Mouse (Mus musculus): ENCODE results near the gene Gpr161. TPM values are rescaled to one million over a fixed set of nuclear protein-coding genes. Genes with fewer than 3 reads are reported as not detected.
"Not testable (repeated sequence)": the region's sequence is repeated elsewhere in the genome, so short reads cannot be mapped to it uniquely, and the experiment has no call there.

The Gpr161 gene
- polyA plus RNA-seq, 1 experiment, result 11.3 TPM

GRCm38 (mm10) chr1:165327831-165328230 lies 32.2 kb downstream of the Gpr161 start:
- H3K27ac ChIP-seq (ENCODE audit: insufficient read depth, low read length), result no peak overlapping the region
- TF ChIP-seq POLR2A (IDR thresholded peaks at IDR 0.05; ENCODE audit: low read depth, low read length) (no peak), CTCF (IDR thresholded peaks at IDR 0.05; ENCODE audit: borderline replicate concordance, insufficient read depth, low read length) (no peak)
- H3K4me3 ChIP-seq (ENCODE audit: insufficient read depth, low read length), result no peak overlapping the region
- no peaks in the 10 kb centered on the region for H3K4me1 ChIP-seq (ENCODE audit: control insufficient read depth, insufficient read depth, low read length)

DNA sequence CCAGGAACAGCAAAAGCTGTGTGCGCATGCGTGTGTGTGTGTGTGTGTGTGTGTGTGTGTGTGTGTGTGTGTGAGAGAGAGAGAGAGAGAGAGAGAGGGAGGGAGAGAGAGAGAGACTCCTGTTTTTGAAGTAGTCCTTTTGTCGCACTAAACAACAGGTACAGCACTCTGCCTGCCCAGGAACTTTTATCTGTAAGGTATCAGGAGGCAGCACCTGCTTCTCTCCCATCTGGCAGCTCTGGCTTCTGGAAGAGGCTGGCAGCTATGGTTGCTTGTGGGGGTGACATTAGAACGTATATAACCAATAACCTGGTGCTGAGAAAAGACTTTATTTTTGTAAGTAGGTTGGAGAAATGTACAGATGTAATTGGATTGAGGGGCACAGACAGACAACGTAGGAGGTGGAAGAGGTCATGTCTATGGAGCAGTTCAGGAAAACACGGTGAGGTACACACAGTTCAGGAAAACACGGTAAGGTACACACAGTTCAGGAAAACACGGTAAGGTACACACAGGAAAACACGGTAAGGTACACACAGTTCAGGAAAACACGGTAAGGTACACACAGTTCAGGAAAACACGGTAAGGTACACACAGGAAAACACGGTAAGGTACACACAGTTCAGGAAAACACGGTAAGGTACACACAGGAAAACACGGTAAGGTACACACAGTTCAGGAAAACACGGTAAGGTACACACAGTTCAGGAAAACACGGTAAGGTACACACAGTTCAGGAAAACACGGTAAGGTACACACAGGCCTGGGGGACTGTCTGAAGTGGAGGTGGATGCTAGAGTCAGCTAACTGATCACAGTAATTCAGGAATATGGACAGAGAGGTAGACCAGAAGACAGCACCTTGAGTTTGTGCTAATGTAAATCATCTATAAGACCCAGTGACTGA lies 33.0 kb downstream of the Gpr161 start:
- H3K27ac ChIP-seq (ENCODE audit: insufficient read depth, low read length); H3K4me1 ChIP-seq (ENCODE audit: control insufficient read depth, insufficient read depth, low read length); H3K4me3 ChIP-seq (ENCODE audit: insufficient read depth, low read length): not testable (repeated sequence)

- TF ChIP-seq CTCF (IDR thresholded peaks at IDR 0.05; ENCODE audit: borderline replicate concordance, insufficient read depth, low read length) (no peak), POLR2A (IDR thresholded peaks at IDR 0.05; ENCODE audit: low read depth, low read length) (no peak)
- H3K4me3 ChIP-seq (ENCODE audit: insufficient read depth, low read length), result no peak overlapping the region
- H3K4me1 ChIP-seq (ENCODE audit: control insufficient read depth, insufficient read depth, low read length), result no peaks in the 10 kb centered on the region
- no peak overlapping the region for H3K27ac ChIP-seq (ENCODE audit: insufficient read depth, low read length)
These were observed 35.3 kb downstream of the Gpr161 start for GRCm38 (mm10) chr1:165330859-165331258.

DNA sequence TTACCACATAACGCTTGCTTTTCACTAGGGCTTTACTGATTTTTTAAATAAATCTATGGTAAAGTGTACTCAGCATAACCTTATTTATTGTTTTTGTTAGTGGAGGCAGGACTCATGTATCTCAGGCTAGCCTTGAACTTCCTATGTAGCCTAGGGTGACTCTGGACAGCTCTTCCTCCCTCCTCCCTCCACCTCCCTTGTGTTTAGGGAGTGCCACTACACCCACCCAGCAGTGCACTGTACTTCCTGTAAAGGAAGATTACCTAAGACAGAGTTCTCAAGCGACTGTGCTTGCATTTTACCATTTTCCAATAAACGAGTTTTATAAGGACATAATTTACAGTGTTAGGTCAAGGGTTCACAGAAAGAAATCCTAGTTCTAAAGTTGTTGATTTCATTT lies 37.2 kb downstream of the Gpr161 start:
- Histone ChIP-seq H3K27ac (ENCODE audit: insufficient read depth, low read length) (no peak overlapping the region), H3K4me1 (ENCODE audit: control insufficient read depth, insufficient read depth, low read length) (no peaks in the 10 kb centered on the region), H3K4me3 (ENCODE audit: insufficient read depth, low read length) (no peak overlapping the region)
- TF ChIP-seq POLR2A (IDR thresholded peaks at IDR 0.05; ENCODE audit: low read depth, low read length), result no peak
- TF ChIP-seq CTCF (IDR thresholded peaks at IDR 0.05; ENCODE audit: borderline replicate concordance, insufficient read depth, low read length), result no peak

DNA sequence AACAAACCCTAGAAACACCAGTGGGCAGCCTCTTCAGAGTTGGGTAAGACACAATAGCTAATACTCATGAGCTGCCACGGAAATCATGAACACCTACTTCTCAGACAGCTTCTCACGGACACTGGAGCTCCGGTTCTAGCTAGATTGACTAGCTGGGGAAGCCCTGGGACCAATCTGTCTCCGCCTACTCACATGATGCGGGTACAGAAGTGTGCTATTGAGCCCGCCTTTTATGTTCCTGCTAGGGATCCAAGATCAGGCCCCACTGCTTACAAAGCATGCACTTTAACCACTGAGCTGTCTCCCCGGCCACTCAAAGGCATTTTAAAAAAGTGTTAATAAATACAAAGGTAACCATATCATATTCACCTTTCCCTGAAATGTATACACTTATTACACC lies 46.5 kb downstream of the Gpr161 start:
- peaks cover 2% of the 10 kb centered on the region; the same call in 1 of the 2 replicates for H3K4me1 ChIP-seq (ENCODE audit: control insufficient read depth, insufficient read depth, low read length)
- no peak for TF ChIP-seq CTCF (IDR thresholded peaks at IDR 0.05; ENCODE audit: borderline replicate concordance, insufficient read depth, low read length)
- no peak for TF ChIP-seq POLR2A (IDR thresholded peaks at IDR 0.05; ENCODE audit: low read depth, low read length)
- H3K27ac ChIP-seq (ENCODE audit: insufficient read depth, low read length), result no peak overlapping the region
- H3K4me3 ChIP-seq (ENCODE audit: insufficient read depth, low read length), result no peak overlapping the region

DNA sequence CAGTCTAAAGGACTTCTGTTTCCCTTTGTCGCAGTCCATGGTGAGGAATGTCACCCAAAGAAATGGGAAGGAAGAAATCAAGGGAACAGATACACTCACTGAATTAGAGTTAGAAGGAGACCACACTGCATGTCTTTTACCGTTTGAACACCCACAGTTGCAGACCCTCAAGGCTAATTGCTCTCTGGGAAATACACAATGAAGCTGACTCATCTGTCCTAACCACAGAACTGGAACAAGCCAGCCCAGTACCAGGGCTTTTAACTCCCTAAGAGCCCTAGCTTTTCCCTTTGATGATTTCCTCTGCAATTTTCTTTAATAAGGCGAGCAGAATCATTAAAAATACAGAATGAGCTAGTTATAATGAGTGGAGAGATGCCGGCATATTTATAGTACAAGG lies 48.9 kb downstream of the Gpr161 start:
- H3K4me3 ChIP-seq (ENCODE audit: insufficient read depth, low read length), result no peak overlapping the region
- TF ChIP-seq CTCF (IDR thresholded peaks at IDR 0.05; ENCODE audit: borderline replicate concordance, insufficient read depth, low read length) (no peak), POLR2A (IDR thresholded peaks at IDR 0.05; ENCODE audit: low read depth, low read length) (no peak)
- no peak overlapping the region for H3K27ac ChIP-seq (ENCODE audit: insufficient read depth, low read length)
- H3K4me1 ChIP-seq (ENCODE audit: control insufficient read depth, insufficient read depth, low read length), result peaks cover 2% of the 10 kb centered on the region; the same call in 1 of the 2 replicates

DNA sequence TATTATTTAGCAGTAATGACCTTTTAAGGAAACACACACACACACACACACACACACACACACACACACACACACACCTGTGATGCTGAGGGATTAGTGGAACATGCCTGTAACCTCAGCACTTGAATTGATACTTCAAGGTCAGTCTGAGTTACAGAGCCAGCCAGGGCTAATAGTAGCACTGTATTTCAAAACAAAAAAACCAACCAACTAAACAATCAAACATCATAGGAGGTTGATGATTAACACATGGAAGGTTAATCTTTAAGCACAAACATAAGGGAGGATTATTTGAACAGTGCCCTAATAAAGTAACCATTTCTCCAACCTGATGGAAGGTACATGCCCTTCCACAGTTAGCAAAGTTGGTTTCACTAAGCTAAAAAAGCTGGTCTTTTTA lies 53.0 kb downstream of the Gpr161 start:
- H3K27ac ChIP-seq (ENCODE audit: insufficient read depth, low read length), result no peak overlapping the region
- H3K4me3 ChIP-seq (ENCODE audit: insufficient read depth, low read length), result no peak overlapping the region
- no peak for TF ChIP-seq CTCF (IDR thresholded peaks at IDR 0.05; ENCODE audit: borderline replicate concordance, insufficient read depth, low read length)
- TF ChIP-seq POLR2A (IDR thresholded peaks at IDR 0.05; ENCODE audit: low read depth, low read length), result no peak
- peaks cover 2% of the 10 kb centered on the region; the same call in 1 of the 2 replicates for H3K4me1 ChIP-seq (ENCODE audit: control insufficient read depth, insufficient read depth, low read length)

GRCm38 (mm10) chr1:165356347-165356746 lies 60.8 kb downstream of the Gpr161 start:
- Histone ChIP-seq H3K4me1 (ENCODE audit: control insufficient read depth, insufficient read depth, low read length) (no peaks in the 10 kb centered on the region), H3K4me3 (ENCODE audit: insufficient read depth, low read length) (no peak overlapping the region), H3K27ac (ENCODE audit: insufficient read depth, low read length) (no peak overlapping the region)
- TF ChIP-seq CTCF (IDR thresholded peaks at IDR 0.05; ENCODE audit: borderline replicate concordance, insufficient read depth, low read length) (no peak), POLR2A (IDR thresholded peaks at IDR 0.05; ENCODE audit: low read depth, low read length) (no peak)

DNA sequence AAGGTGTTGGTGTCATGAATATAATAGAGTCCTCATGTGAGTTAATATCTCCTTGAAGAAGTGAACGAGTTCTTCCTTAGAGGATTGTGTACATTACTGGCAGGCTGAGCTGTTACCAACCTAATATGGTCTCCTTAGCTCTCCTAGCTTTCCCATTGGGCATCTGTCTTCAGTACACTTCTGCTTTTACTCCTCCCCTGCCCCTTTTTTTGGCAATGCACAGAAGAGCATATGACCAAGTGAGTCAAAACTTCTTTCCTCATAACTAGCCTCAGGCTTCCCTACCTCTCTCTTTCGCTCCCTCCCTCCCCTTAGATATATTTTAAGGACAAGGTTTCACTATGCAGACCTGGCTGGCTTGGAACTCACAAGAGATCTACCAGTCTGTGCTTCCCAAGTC lies 67.7 kb downstream of the Gpr161 start:
- Histone ChIP-seq H3K27ac (ENCODE audit: insufficient read depth, low read length) (no peak overlapping the region), H3K4me3 (ENCODE audit: insufficient read depth, low read length) (no peak overlapping the region), H3K4me1 (ENCODE audit: control insufficient read depth, insufficient read depth, low read length) (no peaks in the 10 kb centered on the region)
- TF ChIP-seq CTCF (IDR thresholded peaks at IDR 0.05; ENCODE audit: borderline replicate concordance, insufficient read depth, low read length), result no peak
- no peak for TF ChIP-seq POLR2A (IDR thresholded peaks at IDR 0.05; ENCODE audit: low read depth, low read length)

DNA sequence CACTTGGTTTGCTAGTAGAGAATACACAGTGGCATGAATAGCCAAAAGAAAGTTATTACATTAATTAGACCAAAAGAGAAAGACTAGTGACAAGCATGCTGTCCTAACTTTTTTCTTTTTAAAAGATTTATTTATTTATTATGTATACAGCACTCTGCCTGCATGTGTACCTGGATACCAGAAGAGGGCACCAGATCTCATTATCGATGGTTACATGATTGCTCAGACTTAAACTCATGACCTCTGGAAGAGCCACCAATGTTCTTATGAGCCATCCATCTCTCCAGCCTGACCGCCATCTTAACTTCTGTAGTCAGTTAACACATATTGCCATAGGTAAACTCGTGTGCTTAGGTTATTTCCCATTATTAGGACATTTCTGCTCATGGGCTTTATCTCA lies 69.5 kb downstream of the Gpr161 start:
- no peak overlapping the region for H3K27ac ChIP-seq (ENCODE audit: insufficient read depth, low read length)
- H3K4me3 ChIP-seq (ENCODE audit: insufficient read depth, low read length), result no peak overlapping the region
- H3K4me1 ChIP-seq (ENCODE audit: control insufficient read depth, insufficient read depth, low read length), result no peaks in the 10 kb centered on the region
- TF ChIP-seq POLR2A (IDR thresholded peaks at IDR 0.05; ENCODE audit: low read depth, low read length), result no peak
- TF ChIP-seq CTCF (IDR thresholded peaks at IDR 0.05; ENCODE audit: borderline replicate concordance, insufficient read depth, low read length), result no peak

Measured in embryonic fibroblast, embryonic 13.5 days (primary cell).